Mouse (Mus musculus): ENCODE data around the gene Serpina16. TPM values are rescaled to one million over a fixed set of nuclear protein-coding genes. Genes with fewer than 3 reads are reported as not detected.
A peak's percentile ranks its signal among the peaks of the same experiment; 100 is the strongest.

The Serpina16 gene
- not detected in 2 replicates for polyA plus RNA-seq (2012; rRNA removed)

DNA sequence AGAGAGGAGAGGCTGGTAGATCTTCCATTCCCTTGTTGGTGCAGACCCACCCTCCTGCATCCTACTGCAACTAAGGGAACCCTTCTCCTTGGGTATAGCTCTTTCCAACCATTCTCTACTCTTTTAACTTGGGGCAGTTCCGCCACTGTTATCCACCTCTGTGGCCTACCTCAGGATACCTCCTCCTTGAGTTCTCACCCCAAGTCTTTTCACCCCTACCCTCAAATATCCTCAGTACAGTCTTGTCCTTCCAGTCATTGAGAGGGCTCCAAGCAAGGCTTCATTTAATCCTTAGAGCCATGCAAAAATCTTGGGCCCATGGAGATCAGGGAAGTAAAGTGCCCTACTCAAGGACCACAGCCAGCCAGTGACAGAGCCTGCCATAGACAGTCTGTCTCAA is at the start of gene Serpina16:
TSS of gene Serpina16 (minus strand) at position 101 of the 400 bp plus-strand sequence.
- Histone ChIP-seq H3K4me3 (ENCODE audit: low read depth, low read length) (no peak within 1 kb of the TSS), H3K27ac (ENCODE audit: insufficient read depth, low read depth, low read length) (no peak within 1 kb of the TSS), H3K4me1 (ENCODE audit: control insufficient read depth, insufficient read depth, insufficient read length, low read length) (no peaks in the 10 kb centered on the region; the same call in 1 of the 2 replicates), H3K27me3 (ENCODE audit: control insufficient read depth, insufficient read depth, low read length) (no peaks in the 10 kb centered on the region), H3K36me3 (ENCODE audit: control insufficient read depth, insufficient read depth, low read length) (no peaks in the 10 kb centered on the region)
- no peak for TF ChIP-seq POLR2A (IDR thresholded peaks at IDR 0.05; ENCODE audit: low read depth, low read length)
- no peak for TF ChIP-seq CTCF (IDR thresholded peaks at IDR 0.05; ENCODE audit: extremely low read depth, insufficient read length, insufficient replicate concordance, low read depth, low read length)
- WGBS: 97% methylated on average over 1 of the region's 1 CpGs

DNA sequence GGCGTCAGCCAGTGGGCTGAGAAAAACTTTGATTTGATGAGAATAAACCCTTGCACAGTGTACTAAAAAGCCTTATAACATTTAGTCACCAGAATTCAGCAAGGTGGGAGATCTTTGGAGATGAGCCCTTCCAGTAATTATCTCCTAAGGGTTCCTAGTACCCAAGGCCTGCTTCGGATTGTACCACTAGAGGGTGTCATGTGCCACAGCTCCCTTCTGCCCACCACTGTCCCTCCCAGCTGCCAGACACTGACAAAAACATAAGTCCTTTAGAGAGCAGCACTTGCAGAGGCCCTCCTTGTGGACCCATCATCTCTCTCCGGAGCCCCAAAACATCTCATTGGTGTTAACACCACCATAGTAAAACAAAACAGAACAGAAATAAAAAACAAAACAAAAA is 35.6 kb upstream of the Serpina16 start:
- H3K4me1 ChIP-seq (ENCODE audit: control insufficient read depth, insufficient read depth, insufficient read length, low read length): peaks cover 9% of the 10 kb centered on the region; the same call in 1 of the 2 replicates
- no peaks in the 10 kb centered on the region for H3K27me3 ChIP-seq (ENCODE audit: control insufficient read depth, insufficient read depth, low read length)
- no peak overlapping the region for H3K27ac ChIP-seq (ENCODE audit: insufficient read depth, low read depth, low read length)
- H3K36me3 ChIP-seq (ENCODE audit: control insufficient read depth, insufficient read depth, low read length): no peaks in the 10 kb centered on the region
- no peak overlapping the region for H3K4me3 ChIP-seq (ENCODE audit: low read depth, low read length)
- WGBS: 81% methylated on average over 3 of the region's 3 CpGs
- TF ChIP-seq CTCF (IDR thresholded peaks at IDR 0.05; ENCODE audit: extremely low read depth, insufficient read length, insufficient replicate concordance, low read depth, low read length) (peak; percentile 27; the same call in 1 of the 2 replicates), POLR2A (IDR thresholded peaks at IDR 0.05; ENCODE audit: low read depth, low read length) (no peak)

DNA sequence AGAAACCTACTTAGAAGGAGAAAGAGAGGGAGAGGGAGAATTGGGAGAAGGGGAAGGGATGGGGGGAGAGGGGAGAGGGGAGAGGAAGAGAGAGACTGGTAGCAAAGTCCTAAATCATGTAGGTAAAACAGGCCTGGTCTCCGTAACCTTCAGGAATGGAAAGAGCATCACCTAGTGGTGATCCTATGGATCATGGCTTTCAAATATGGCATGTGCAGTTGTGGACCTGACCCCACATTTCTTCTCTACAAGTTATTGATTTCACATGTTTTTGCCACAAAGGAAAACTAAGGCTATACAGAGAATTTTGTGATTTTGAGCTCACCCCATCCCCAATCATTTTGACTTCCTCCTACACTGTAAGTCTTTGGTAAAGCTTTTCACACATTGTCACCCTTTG is 34.5 kb upstream of the Serpina16 start:
- no peak for TF ChIP-seq CTCF (IDR thresholded peaks at IDR 0.05; ENCODE audit: extremely low read depth, insufficient read length, insufficient replicate concordance, low read depth, low read length)
- H3K4me1 ChIP-seq (ENCODE audit: control insufficient read depth, insufficient read depth, insufficient read length, low read length): peaks cover 15% of the 10 kb centered on the region; the same call in 1 of the 2 replicates

DNA sequence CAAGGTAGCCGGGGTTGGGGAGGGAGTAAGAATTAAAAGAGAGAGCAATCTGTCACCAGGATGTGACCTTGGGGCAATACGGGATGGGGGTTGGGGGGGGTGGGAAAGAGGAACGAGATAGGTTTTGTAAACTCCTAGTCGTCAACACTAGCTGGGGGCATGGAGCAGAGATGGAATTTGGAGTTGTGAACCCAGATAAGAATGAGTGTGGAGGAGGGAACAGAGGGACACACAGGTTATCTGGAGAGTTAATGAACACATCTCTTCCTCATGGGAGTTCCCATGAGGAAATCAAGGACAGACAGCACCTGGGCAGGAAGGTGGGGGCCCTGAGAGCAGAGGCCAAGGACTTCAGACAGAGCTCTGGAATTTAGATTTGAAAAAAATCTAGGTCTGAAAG is 30.2 kb upstream of the Serpina16 start:
- WGBS: 15% methylated on average over 4 of the region's 4 CpGs
- Histone ChIP-seq H3K4me3 (ENCODE audit: low read depth, low read length) (no peak overlapping the region), H3K27ac (ENCODE audit: insufficient read depth, low read depth, low read length) (peak overlapping the region; percentile 87), H3K4me1 (ENCODE audit: control insufficient read depth, insufficient read depth, insufficient read length, low read length) (peaks cover 22% of the 10 kb centered on the region; the same call in 1 of the 2 replicates), H3K27me3 (ENCODE audit: control insufficient read depth, insufficient read depth, low read length) (no peaks in the 10 kb centered on the region), H3K36me3 (ENCODE audit: control insufficient read depth, insufficient read depth, low read length) (no peaks in the 10 kb centered on the region)
- TF ChIP-seq POLR2A (IDR thresholded peaks at IDR 0.05; ENCODE audit: low read depth, low read length): no peak
- TF ChIP-seq CTCF (IDR thresholded peaks at IDR 0.05; ENCODE audit: extremely low read depth, insufficient read length, insufficient replicate concordance, low read depth, low read length): no peak

More for the DNA sequence above, 34.5 kb upstream of the Serpina16 start:
- 43% methylated on average over 1 of the region's 1 CpGs for WGBS
- H3K4me3 ChIP-seq (ENCODE audit: low read depth, low read length): no peak overlapping the region
- H3K36me3 ChIP-seq (ENCODE audit: control insufficient read depth, insufficient read depth, low read length): no peaks in the 10 kb centered on the region
- H3K27me3 ChIP-seq (ENCODE audit: control insufficient read depth, insufficient read depth, low read length): no peaks in the 10 kb centered on the region
- H3K27ac ChIP-seq (ENCODE audit: insufficient read depth, low read depth, low read length): no peak overlapping the region

DNA sequence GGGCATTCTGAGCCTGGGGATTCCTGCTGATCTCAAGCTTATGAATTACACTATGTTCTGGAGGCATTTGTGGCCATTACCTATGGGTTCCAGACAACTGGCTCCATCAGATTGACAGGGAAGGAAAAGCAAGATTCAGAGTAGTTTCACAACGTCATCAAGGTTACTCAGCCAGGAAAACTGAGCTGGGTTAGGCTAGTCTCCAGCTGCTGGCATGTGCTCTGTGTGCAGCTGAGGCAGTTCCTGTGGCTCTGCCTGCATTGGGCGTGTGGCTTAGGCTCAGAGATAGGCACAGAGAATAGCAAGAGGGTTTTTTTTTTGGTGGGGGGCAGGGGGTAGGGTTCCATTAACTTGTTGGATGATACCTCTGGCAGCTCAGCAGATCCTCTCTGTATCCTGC is 29.6 kb upstream of the Serpina16 start:
- Histone ChIP-seq H3K36me3 (ENCODE audit: control insufficient read depth, insufficient read depth, low read length) (no peaks in the 10 kb centered on the region), H3K4me3 (ENCODE audit: low read depth, low read length) (no peak overlapping the region), H3K27me3 (ENCODE audit: control insufficient read depth, insufficient read depth, low read length) (no peaks in the 10 kb centered on the region), H3K27ac (ENCODE audit: insufficient read depth, low read depth, low read length) (peak overlapping the region; percentile 87), H3K4me1 (ENCODE audit: control insufficient read depth, insufficient read depth, insufficient read length, low read length) (peaks cover 24% of the 10 kb centered on the region; the same call in 1 of the 2 replicates)
- 13% methylated on average over 2 of the region's 2 CpGs for WGBS
- TF ChIP-seq CTCF (IDR thresholded peaks at IDR 0.05; ENCODE audit: extremely low read depth, insufficient read length, insufficient replicate concordance, low read depth, low read length) (no peak), POLR2A (IDR thresholded peaks at IDR 0.05; ENCODE audit: low read depth, low read length) (no peak)

DNA sequence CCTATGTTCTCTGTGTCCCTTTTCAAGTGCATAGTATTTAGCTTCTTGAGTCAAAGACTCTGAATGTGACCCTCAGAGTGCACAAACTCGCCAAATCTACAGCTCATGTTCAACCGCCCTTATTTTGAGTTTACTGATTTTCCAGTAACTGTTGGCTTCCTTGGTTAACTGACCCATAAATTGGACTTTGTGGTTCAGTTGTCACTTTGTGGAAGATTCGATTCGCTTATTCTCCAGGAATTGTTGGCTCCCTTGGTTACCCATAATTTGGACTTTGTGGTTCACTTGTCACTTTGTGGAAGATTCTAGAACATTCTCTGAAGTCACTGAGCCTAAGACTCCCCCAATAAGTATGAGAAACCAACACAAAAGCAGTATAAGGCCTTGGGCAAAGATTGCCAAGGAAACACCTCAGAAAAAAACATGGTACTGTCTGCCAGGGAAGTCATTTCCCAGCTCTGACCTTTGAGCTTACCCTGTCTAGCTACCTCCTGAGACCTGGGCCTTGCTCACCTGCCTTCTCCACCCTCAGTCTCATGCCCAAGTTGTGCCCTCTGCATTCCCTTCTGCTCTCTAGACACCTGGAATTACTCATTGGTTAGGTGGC is 24.3 kb upstream of the Serpina16 start:
- H3K4me1 ChIP-seq (ENCODE audit: control insufficient read depth, insufficient read depth, insufficient read length, low read length): peaks cover 8% of the 10 kb centered on the region; the same call in 1 of the 2 replicates
- H3K4me3 ChIP-seq (ENCODE audit: low read depth, low read length): no peak overlapping the region
- TF ChIP-seq POLR2A (IDR thresholded peaks at IDR 0.05; ENCODE audit: low read depth, low read length) (no peak), CTCF (IDR thresholded peaks at IDR 0.05; ENCODE audit: extremely low read depth, insufficient read length, insufficient replicate concordance, low read depth, low read length) (no peak)
- no peaks in the 10 kb centered on the region for H3K27me3 ChIP-seq (ENCODE audit: control insufficient read depth, insufficient read depth, low read length)
- H3K36me3 ChIP-seq (ENCODE audit: control insufficient read depth, insufficient read depth, low read length): no peaks in the 10 kb centered on the region
- WGBS: 87% methylated on average over 4 of the region's 4 CpGs
- no peak overlapping the region for H3K27ac ChIP-seq (ENCODE audit: insufficient read depth, low read depth, low read length)

DNA sequence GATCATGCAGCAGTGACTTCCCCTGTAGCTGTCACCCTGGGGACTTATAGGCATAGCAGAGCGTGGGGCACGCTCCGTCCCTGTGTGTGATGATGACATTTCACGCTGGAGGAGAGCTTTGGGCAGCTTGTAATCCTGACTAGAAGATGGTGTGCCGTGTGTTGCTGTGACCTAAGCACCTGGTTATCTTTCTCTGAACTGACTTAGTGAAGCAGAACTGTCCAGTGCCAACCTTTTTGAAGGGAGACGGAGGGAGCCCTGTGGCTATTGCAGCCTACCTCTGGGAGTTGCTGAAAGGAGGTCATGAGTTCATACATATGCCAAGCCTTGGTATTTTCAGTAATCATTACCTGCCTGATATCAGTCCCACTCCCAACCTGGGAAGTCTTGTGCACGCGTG is 19.5 kb upstream of the Serpina16 start, which contains the start of gene Serpina1f:
TSS of gene Serpina1f (minus strand) at position 101 of the 400 bp plus-strand sequence.
- no peak within 1 kb of the TSS for H3K4me3 ChIP-seq (ENCODE audit: low read depth, low read length)
- no peaks in the 10 kb centered on the region for H3K27me3 ChIP-seq (ENCODE audit: control insufficient read depth, insufficient read depth, low read length)
- WGBS: 92% methylated on average over 8 of the region's 8 CpGs
- no peak within 1 kb of the TSS for H3K27ac ChIP-seq (ENCODE audit: insufficient read depth, low read depth, low read length)
- H3K4me1 ChIP-seq (ENCODE audit: control insufficient read depth, insufficient read depth, insufficient read length, low read length): peaks cover 2% of the 10 kb centered on the region; the same call in 1 of the 2 replicates
- TF ChIP-seq POLR2A (IDR thresholded peaks at IDR 0.05; ENCODE audit: low read depth, low read length) (no peak), CTCF (IDR thresholded peaks at IDR 0.05; ENCODE audit: extremely low read depth, insufficient read length, insufficient replicate concordance, low read depth, low read length) (no peak)
- H3K36me3 ChIP-seq (ENCODE audit: control insufficient read depth, insufficient read depth, low read length): no peaks in the 10 kb centered on the region

Measured in small intestine, adult 2 months (tissue).